Comparison of ENCODE assay signal across 8 mouse cellular contexts in genomic region chr7:19270509-19271237, GRCm38 (mm10). TPM values are rescaled to one million over a fixed set of nuclear protein-coding genes. Genes with fewer than 3 reads are reported as not detected.
DNase-seq lines count a peak whose midpoint lies in the region; ATAC-seq and TF ChIP-seq lines count a peak whose summit lies in the region.

No protein-coding gene starts in this region.

- H3K36me3 ChIP-seq in intestine, embryonic 16.5 days (ENCODE audit: control insufficient read depth, insufficient read depth, low read length): no peaks in the 10 kb centered on the region
- peaks cover 3% of the 10 kb centered on the region; the same call in 1 of the 2 replicates for H3K36me3 ChIP-seq in midbrain, embryonic 14.5 days (ENCODE audit: control insufficient read depth, insufficient read depth, low read length)

- peak; percentile 35 for DNase-seq in adrenal gland, adult 2 months
- no peak for DNase-seq in adrenal gland, postnatal 10 days
- peak; percentile 78 for DNase-seq in A20 (ENCODE audit: low read depth, low spot score)
- no peak for DNase-seq in midbrain, embryonic 14.5 days
- DNase-seq in gastrocnemius, adult 8-10 months (ENCODE audit: low spot score in 2 of 2): no peak

- H3K4me3 ChIP-seq in embryonic fibroblast, embryonic 13.5 days (ENCODE audit: insufficient read depth, low read length): peak overlapping the region; percentile 98
- peak overlapping the region; percentile 91 for H3K4me3 ChIP-seq in intestine, embryonic 16.5 days (ENCODE audit: low read length)
- peak overlapping the region; percentile 94 for H3K4me3 ChIP-seq in midbrain, embryonic 14.5 days (replicated peaks; ENCODE audit: low read depth, low read length)

- peak overlapping the region; percentile 94 for H3K9ac ChIP-seq in intestine, embryonic 16.5 days (ENCODE audit: low read depth, low read length)
- peak overlapping the region; percentile 82 for H3K9ac ChIP-seq in midbrain, embryonic 14.5 days (replicated peaks; ENCODE audit: low read length)

- peak overlapping the region; percentile 93 for H3K27ac ChIP-seq in embryonic fibroblast, embryonic 13.5 days (ENCODE audit: insufficient read depth, low read length)
- peak overlapping the region; percentile 98 for H3K27ac ChIP-seq in intestine, embryonic 16.5 days (ENCODE audit: low read length)
- H3K27ac ChIP-seq in midbrain, embryonic 14.5 days (replicated peaks; ENCODE audit: low read depth, low read length): 0 out of 2 replicates have a peak overlapping the region, but pooled peaks have one; percentile 4

- peak overlapping the region; percentile 81 for H3K4me2 ChIP-seq in intestine, embryonic 16.5 days (ENCODE audit: low read depth, low read length)
- H3K4me2 ChIP-seq in midbrain, embryonic 14.5 days (ENCODE audit: low read length): peak overlapping the region; percentile 90

- H3K4me1 ChIP-seq in embryonic fibroblast, embryonic 13.5 days (ENCODE audit: control insufficient read depth, insufficient read depth, low read length): peaks cover 19% of the 10 kb centered on the region
- H3K4me1 ChIP-seq in intestine, embryonic 16.5 days (ENCODE audit: control insufficient read depth, insufficient read depth, low read length): peaks cover 36% of the 10 kb centered on the region
- peaks cover 16% of the 10 kb centered on the region for H3K4me1 ChIP-seq in midbrain, embryonic 14.5 days (ENCODE audit: control insufficient read depth, insufficient read depth, low read length)

- no peak for ATAC-seq in intestine, embryonic 16.5 days
- no peak for ATAC-seq in midbrain, embryonic 14.5 days (ENCODE audit: low FRiP score, low TSS enrichment)
- no peak for ATAC-seq in inflammation-experienced regulatory T-cells, adult 6 months

- H3K9me3 ChIP-seq in intestine, embryonic 16.5 days (ENCODE audit: control insufficient read depth, low read length): no peaks in the 10 kb centered on the region
- no peaks in the 10 kb centered on the region for H3K9me3 ChIP-seq in midbrain, embryonic 14.5 days (ENCODE audit: control insufficient read depth, low read length)

- under 1% methylated on average over 20 of the region's 21 CpGs for WGBS in intestine, embryonic 16.5 days
- under 1% methylated on average over 21 of the region's 21 CpGs for WGBS in midbrain, embryonic 14.5 days

- 0 out of 2 replicates have a peak, but pooled peaks have one; percentile 30 for TF ChIP-seq POLR2A in embryonic fibroblast, embryonic 13.5 days (IDR thresholded peaks at IDR 0.05; ENCODE audit: low read depth, low read length)

- no peak for TF ChIP-seq CTCF in embryonic fibroblast, embryonic 13.5 days (IDR thresholded peaks at IDR 0.05; ENCODE audit: borderline replicate concordance, insufficient read depth, low read length)

- no peaks in the 10 kb centered on the region for H3K27me3 ChIP-seq in intestine, embryonic 16.5 days (replicated peaks; ENCODE audit: control insufficient read depth, insufficient read depth, low read length)
- H3K27me3 ChIP-seq in midbrain, embryonic 14.5 days (ENCODE audit: control insufficient read depth, insufficient read depth, low read length): no peaks in the 10 kb centered on the region

RNA-seq across cellular contexts. Expression of gene Vasp, which starts 0.9 kb away (rescaled TPM):
- 10 to 100 TPM; 45.8 to 55.8 TPM for total RNA-seq in adrenal gland, adult 2 months (2021)
- polyA plus RNA-seq in adrenal gland, adult 2 months (2012; rRNA removed): 136 and 143 TPM in 2 replicates
- 10 to 100 TPM; 73.9 to 77.2 TPM for total RNA-seq in adrenal gland, postnatal 10 days (2021)
- 161 and 186 TPM in 2 replicates for polyA plus RNA-seq in embryonic fibroblast, embryonic 13.5 days (2011; ENCODE audit: insufficient read length, low read depth, missing spikeins)
- polyA plus RNA-seq in intestine, embryonic 16.5 days (2015; fragmentation: Nextera tagmentation; extraction: Ambion mirVana): 106 and 120 TPM in 2 replicates
- polyA plus RNA-seq in midbrain, embryonic 14.5 days (2014; fragmentation: Nextera tagmentation; extraction: Ambion mirVana): 28.9 and 29.1 TPM in 2 replicates
- polyA plus RNA-seq in inflammation-experienced regulatory T-cells, adult 6 months (2017; shearing (Covaris generic)): 100 to 1,000 TPM in 1 of 3 experiments, 10 to 100 TPM in 2; 74.0 to 103 (median 94.6) TPM
- 10 to 100 TPM in 3 of 4 experiments, 1 to 10 TPM in 1; 7.1 to 19.7 (median 15.0) TPM for total RNA-seq in gastrocnemius, adult 8-10 months (2022)

RNA-seq across cellular contexts. Expression of gene Ppm1n, which starts 9.2 kb away (rescaled TPM):
- total RNA-seq in adrenal gland, adult 2 months (2021): not detected
- 0.09 and 0.68 TPM in 2 replicates for polyA plus RNA-seq in adrenal gland, adult 2 months (2012; rRNA removed)
- total RNA-seq in adrenal gland, postnatal 10 days (2021): under 1 TPM in 1 of 2 experiments, not detected in 1; 0.30 TPM
- not detected in 2 replicates for polyA plus RNA-seq in embryonic fibroblast, embryonic 13.5 days (2011; ENCODE audit: insufficient read length, low read depth, missing spikeins)
- 0.29 and 0.32 TPM in 2 replicates for polyA plus RNA-seq in intestine, embryonic 16.5 days (2015; fragmentation: Nextera tagmentation; extraction: Ambion mirVana)
- polyA plus RNA-seq in midbrain, embryonic 14.5 days (2014; fragmentation: Nextera tagmentation; extraction: Ambion mirVana): 0.62 and 1.2 TPM in 2 replicates
- 1 to 10 TPM in 2 of 3 experiments, under 1 TPM in 1; 0.74 to 3.1 (median 2.1) TPM for polyA plus RNA-seq in inflammation-experienced regulatory T-cells, adult 6 months (2017; shearing (Covaris generic))
- total RNA-seq in gastrocnemius, adult 8-10 months (2022): under 1 TPM in 2 of 4 experiments, not detected in 2; 0.40 to 0.80 TPM

RNA-seq across cellular contexts. Expression of gene Rtn2, which starts 11.8 kb away (rescaled TPM):
- 1 to 10 TPM; 4.2 to 7.4 TPM for total RNA-seq in adrenal gland, adult 2 months (2021)
- polyA plus RNA-seq in adrenal gland, adult 2 months (2012; rRNA removed): 14.6 and 19.4 TPM in 2 replicates
- 10 to 100 TPM; 20.2 to 59.7 TPM for total RNA-seq in adrenal gland, postnatal 10 days (2021)
- 6.8 and 7.8 TPM in 2 replicates for polyA plus RNA-seq in embryonic fibroblast, embryonic 13.5 days (2011; ENCODE audit: insufficient read length, low read depth, missing spikeins)
- 10.3 and 11.8 TPM in 2 replicates for polyA plus RNA-seq in intestine, embryonic 16.5 days (2015; fragmentation: Nextera tagmentation; extraction: Ambion mirVana)
- 100.0 and 101 TPM in 2 replicates for polyA plus RNA-seq in midbrain, embryonic 14.5 days (2014; fragmentation: Nextera tagmentation; extraction: Ambion mirVana)
- not detected for polyA plus RNA-seq in inflammation-experienced regulatory T-cells, adult 6 months (2017; shearing (Covaris generic))
- 1,000 to 10,000 TPM; 1,093 to 1,223 (median 1,133) TPM for total RNA-seq in gastrocnemius, adult 8-10 months (2022)

RNA-seq across cellular contexts. Expression of gene Fosb, which starts 39.2 kb away (rescaled TPM):
- total RNA-seq in adrenal gland, adult 2 months (2021): 10 to 100 TPM in 1 of 2 experiments, 1 to 10 TPM in 1; 5.8 to 34.5 TPM
- 2.6 and 3.2 TPM in 2 replicates for polyA plus RNA-seq in adrenal gland, adult 2 months (2012; rRNA removed)
- 10 to 100 TPM in 1 of 2 experiments, 1 to 10 TPM in 1; 1.2 to 12.9 TPM for total RNA-seq in adrenal gland, postnatal 10 days (2021)
- 2.1 and 2.7 TPM in 2 replicates for polyA plus RNA-seq in embryonic fibroblast, embryonic 13.5 days (2011; ENCODE audit: insufficient read length, low read depth, missing spikeins)
- 0.10 and 0.21 TPM in 2 replicates for polyA plus RNA-seq in intestine, embryonic 16.5 days (2015; fragmentation: Nextera tagmentation; extraction: Ambion mirVana)
- not detected in 2 replicates for polyA plus RNA-seq in midbrain, embryonic 14.5 days (2014; fragmentation: Nextera tagmentation; extraction: Ambion mirVana)
- polyA plus RNA-seq in inflammation-experienced regulatory T-cells, adult 6 months (2017; shearing (Covaris generic)): 1 to 10 TPM in 2 of 3 experiments, under 1 TPM in 1; 0.98 to 8.0 (median 2.0) TPM
- under 1 TPM; 0.16 to 0.86 (median 0.30) TPM for total RNA-seq in gastrocnemius, adult 8-10 months (2022)

RNA-seq across cellular contexts. Expression of gene Opa3, which starts 42.5 kb away (rescaled TPM):
- total RNA-seq in adrenal gland, adult 2 months (2021): 10 to 100 TPM; 31.2 to 43.5 TPM
- 30.2 and 32.3 TPM in 2 replicates for polyA plus RNA-seq in adrenal gland, adult 2 months (2012; rRNA removed)
- total RNA-seq in adrenal gland, postnatal 10 days (2021): 10 to 100 TPM; 26.5 to 26.6 TPM
- polyA plus RNA-seq in embryonic fibroblast, embryonic 13.5 days (2011; ENCODE audit: insufficient read length, low read depth, missing spikeins): 21.8 and 24.4 TPM in 2 replicates
- polyA plus RNA-seq in intestine, embryonic 16.5 days (2015; fragmentation: Nextera tagmentation; extraction: Ambion mirVana): 40.6 and 40.9 TPM in 2 replicates
- 33.2 and 35.0 TPM in 2 replicates for polyA plus RNA-seq in midbrain, embryonic 14.5 days (2014; fragmentation: Nextera tagmentation; extraction: Ambion mirVana)
- 10 to 100 TPM; 14.3 to 20.8 (median 16.6) TPM for polyA plus RNA-seq in inflammation-experienced regulatory T-cells, adult 6 months (2017; shearing (Covaris generic))
- total RNA-seq in gastrocnemius, adult 8-10 months (2022): 10 to 100 TPM; 36.1 to 52.8 (median 43.3) TPM

Comparison
In these comparisons a context has a peak if more than half of its experiments do, and no peak if none do; other contexts are left out.
1. DNase-seq: peak in adrenal gland, adult 2 months (single experiment) and A20 (single experiment); none in adrenal gland, postnatal 10 days (single experiment), midbrain, embryonic 14.5 days (single experiment) and gastrocnemius, adult 8-10 months (0 of 2).
2. H3K27ac ChIP-seq: peak in every context shown above with its lines; median percentile 98 in intestine, embryonic 16.5 days; 93 in embryonic fibroblast, embryonic 13.5 days; 4 in midbrain, embryonic 14.5 days.
3. Peak in every context shown above with its lines, with median percentiles within 50 percentile points of each other: H3K4me3 ChIP-seq.